Mouse (Mus musculus) midbrain, embryonic 15.5 days (tissue): ENCODE results near the gene Ier3. TPM values are rescaled to one million over a fixed set of nuclear protein-coding genes. Genes with fewer than 3 reads are reported as not detected.
"Not testable (repeated sequence)": the region's sequence is repeated elsewhere in the genome, so short reads cannot be mapped to it uniquely, and the experiment has no call there.

Experiments
- ATAC-seq: fragments of 200-750 bp; cut with Nextera tagmentation; replicated peaks from 2 replicates; pipeline ENCODE4 v1.8.0; 2017; ENCODE audit warnings: moderate TSS enrichment
- H3K27ac ChIP-seq: fragments of 300-500 bp; sonication (generic); 2 replicates; pipeline ENCODE4 v1.5.1; 2015; ENCODE audit warnings: mild to moderate bottlenecking, inconsistent platforms
- H3K27me3 ChIP-seq: fragments of 300-500 bp; sonication (generic); replicated peaks from 2 replicates; pipeline ENCODE4 v1.6.1; 2015; ENCODE audit warnings: inconsistent platforms
- H3K36me3 ChIP-seq: fragments of 300-500 bp; sonication (generic); replicated peaks from 2 replicates; pipeline ENCODE4 v1.6.1; 2015; ENCODE audit warnings: inconsistent platforms
- H3K4me1 ChIP-seq: fragments of 300-500 bp; sonication (generic); 2 replicates; pipeline ENCODE4 v1.6.1; 2015; ENCODE audit warnings: inconsistent platforms
- H3K4me2 ChIP-seq: fragments of 300-500 bp; sonication (generic); 2 replicates; pipeline ENCODE4 v1.6.1; 2015; ENCODE audit warnings: inconsistent platforms, mild to moderate bottlenecking, moderate library complexity
- H3K4me3 ChIP-seq: fragments of 300-500 bp; sonication (generic); 2 replicates; pipeline ENCODE4 v1.5.1; 2015; ENCODE audit warnings: mild to moderate bottlenecking, inconsistent platforms
- H3K9ac ChIP-seq: fragments of 300-500 bp; sonication (generic); 2 replicates; pipeline ENCODE4 v1.6.1; 2015; ENCODE audit warnings: mild to moderate bottlenecking, inconsistent platforms
- H3K9me3 ChIP-seq: fragments of 300-500 bp; sonication (generic); 2 replicates; pipeline ENCODE4 v1.6.1; 2016; ENCODE audit warnings: inconsistent platforms
- WGBS: fragments of 180-500 bp; shearing (Covaris S2); methylation state at CpG from one replicate; pipeline ENCODE4 v1.1.7; 2015; ENCODE audit warnings: mixed read lengths; 5-methylcytosine and 5-hydroxymethylcytosine counted together
- polyA plus RNA-seq: library from polyadenylated mRNA; unstranded; fragments of >200 nt; fragmentation: Nextera tagmentation; extraction: Ambion mirVana; gene quantifications from 2 replicates; pipeline ENCODE4 v1.2.1, GENCODE M21; 2015

The Ier3 gene
- polyA plus RNA-seq, 1 experiment from 2014 or later: 9.7 TPM

DNA sequence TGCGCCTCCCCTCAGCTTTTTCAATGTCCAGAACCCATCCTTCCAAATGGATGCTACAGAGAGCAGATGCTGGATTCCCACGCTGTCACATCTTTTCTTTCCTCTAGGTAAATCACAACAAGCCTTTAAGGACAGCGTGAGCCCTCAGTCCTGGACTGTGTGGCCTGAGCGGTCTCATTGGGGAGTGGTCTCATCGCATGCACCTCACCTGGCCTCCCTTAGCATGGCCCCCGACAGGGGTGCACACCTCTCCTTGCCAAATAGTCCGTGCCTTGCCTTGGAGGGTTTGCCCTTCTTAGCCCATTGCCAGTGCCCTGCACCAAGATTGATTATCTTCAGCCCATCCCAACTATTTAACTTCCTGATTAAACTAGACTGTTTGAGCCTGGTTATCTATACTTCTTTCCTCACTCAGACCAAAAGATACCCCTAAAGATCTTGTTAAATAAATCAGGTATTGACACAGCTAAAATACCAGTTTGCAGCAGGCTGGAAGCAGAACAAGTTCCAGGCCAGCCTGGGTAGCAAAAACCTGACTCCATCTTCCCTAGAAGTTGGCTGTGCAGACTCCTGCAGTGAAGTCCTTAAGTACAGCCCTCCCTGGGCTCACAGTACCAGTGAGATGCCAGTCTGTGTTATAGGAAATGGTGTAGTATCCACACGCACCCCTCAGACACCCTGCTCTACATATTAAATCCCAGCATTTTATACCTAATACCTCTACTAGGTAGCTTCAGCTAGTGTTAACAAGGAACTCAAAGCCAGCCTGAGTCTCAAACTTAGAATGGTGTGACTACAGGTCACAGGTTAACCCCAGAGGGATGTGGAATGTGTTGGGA, 11.1 kb downstream of the Ier3 start:
- H3K27ac ChIP-seq: peak overlapping the region; percentile 6; the same call in 1 of the 2 replicates
- WGBS: 68% methylated on average over 8 of the region's 8 CpGs

DNA sequence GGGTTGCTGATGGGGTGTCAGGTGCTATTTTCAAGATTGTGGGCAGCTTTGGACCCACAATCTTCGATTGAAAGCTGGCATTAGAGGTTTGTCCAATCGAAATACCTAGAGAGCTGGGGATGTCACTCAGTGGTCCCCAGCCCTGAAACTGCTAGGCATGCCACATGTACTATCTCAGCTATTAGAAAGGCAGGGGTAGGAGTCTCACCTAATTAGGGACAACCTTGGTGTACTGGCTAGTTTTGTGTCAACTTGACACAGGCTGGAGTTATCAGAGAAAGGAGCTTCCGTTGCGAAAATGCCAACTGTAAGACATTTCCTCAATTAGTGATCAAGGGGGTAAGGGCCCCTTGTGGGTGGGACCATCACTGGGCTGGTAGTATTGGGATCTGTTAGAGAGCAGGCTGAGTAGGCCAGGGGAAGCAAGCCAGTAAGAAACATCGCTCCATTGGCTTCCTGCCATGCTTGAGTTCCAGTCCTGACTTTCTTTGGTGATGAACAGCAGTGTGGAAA, 11.8 kb downstream of the Ier3 start:
- Histone ChIP-seq H3K9me3 (no peaks in the 10 kb centered on the region), H3K4me3 (no peak overlapping the region), H3K36me3 (peaks cover 32% of the 10 kb centered on the region), H3K4me2 (no peak overlapping the region; the same call in 1 of the 2 replicates), H3K27me3 (no peaks in the 10 kb centered on the region), H3K4me1 (peaks cover 42% of the 10 kb centered on the region), H3K9ac (no peak overlapping the region), H3K27ac (no peak overlapping the region)
- 25% methylated on average over 5 of the region's 5 CpGs for WGBS
- ATAC-seq: no peak

More for the DNA sequence above, 11.1 kb downstream of the Ier3 start:
- no peak overlapping the region for H3K4me3 ChIP-seq
- peaks cover 32% of the 10 kb centered on the region for H3K36me3 ChIP-seq
- H3K27me3 ChIP-seq: no peaks in the 10 kb centered on the region
- no peak overlapping the region for H3K4me2 ChIP-seq
- no peak for ATAC-seq
- no peak overlapping the region for H3K9ac ChIP-seq
- no peaks in the 10 kb centered on the region for H3K9me3 ChIP-seq
- H3K4me1 ChIP-seq: peaks cover 42% of the 10 kb centered on the region

DNA sequence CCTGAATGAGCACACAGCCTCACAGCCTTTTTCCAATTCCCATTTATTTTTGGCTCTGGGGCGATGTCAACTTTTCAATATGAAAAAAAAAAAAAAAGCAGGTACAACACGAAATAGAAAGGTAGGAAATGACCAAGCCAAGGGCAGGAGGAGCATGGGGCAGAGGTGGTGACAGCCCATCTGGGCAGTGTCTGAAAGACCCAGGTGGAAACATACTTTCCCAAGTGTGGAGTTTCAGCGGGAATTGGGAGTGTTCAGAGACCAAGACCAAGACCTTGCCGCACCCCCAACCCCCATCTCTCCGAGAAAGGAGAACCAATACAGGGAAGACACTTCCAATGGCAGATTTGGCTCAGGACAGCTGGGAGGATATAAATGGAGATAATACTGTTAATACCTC, 12.4 kb downstream of the Ier3 start:
- H3K9ac ChIP-seq: no peak overlapping the region

DNA sequence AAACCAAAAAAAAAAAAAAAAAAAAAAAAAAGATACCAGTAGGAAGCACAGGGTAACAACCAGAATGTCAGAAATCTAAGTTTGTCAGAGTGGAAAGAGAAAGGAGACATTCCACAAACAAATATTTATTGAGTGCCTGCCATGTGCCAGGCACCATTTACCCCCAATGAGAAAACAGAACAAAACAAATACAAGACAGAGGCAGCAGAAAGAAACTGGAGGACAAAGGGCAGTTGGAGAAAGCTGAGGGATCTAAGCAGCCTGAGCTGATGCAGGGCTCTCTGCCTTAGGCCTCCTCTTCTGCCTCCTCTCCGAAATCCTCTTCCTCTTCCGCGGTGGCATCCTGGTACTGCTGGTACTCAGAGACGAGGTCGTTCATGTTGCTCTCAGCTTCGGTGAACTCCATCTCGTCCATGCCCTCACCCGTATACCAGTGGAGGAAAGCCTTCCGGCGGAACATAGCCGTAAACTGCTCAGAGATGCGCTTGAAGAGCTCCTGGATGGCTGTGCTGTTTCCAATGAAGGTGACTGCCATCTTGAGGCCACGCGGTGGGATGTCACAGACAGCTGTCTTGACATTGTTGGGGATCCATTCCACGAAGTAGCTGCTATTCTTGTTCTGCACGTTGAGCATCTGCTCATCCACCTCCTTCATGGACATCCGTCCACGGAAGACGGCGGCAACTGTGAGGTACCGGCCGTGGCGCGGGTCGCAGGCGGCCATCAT, 13.4 kb downstream of the Ier3 start:
- Histone ChIP-seq H3K27me3 (no peaks in the 10 kb centered on the region), H3K36me3 (peaks cover 28% of the 10 kb centered on the region), H3K4me3 (peak overlapping the region; percentile 96), H3K27ac (peak overlapping the region; percentile 28; the same call in 1 of the 2 replicates), H3K9ac (peak overlapping the region; percentile 4), H3K4me1 (peaks cover 46% of the 10 kb centered on the region), H3K4me2 (peak overlapping the region; percentile 57), H3K9me3 (no peaks in the 10 kb centered on the region)
- WGBS: 73% methylated on average over 26 of the region's 26 CpGs
- ATAC-seq: no peak

More for the DNA sequence above, 12.4 kb downstream of the Ier3 start:
- peak overlapping the region; percentile 7; the same call in 1 of the 2 replicates for H3K4me3 ChIP-seq
- H3K4me1 ChIP-seq: peaks cover 43% of the 10 kb centered on the region
- no peak overlapping the region for H3K27ac ChIP-seq
- no peaks in the 10 kb centered on the region for H3K27me3 ChIP-seq
- ATAC-seq: no peak
- peaks cover 28% of the 10 kb centered on the region for H3K36me3 ChIP-seq
- H3K4me2 ChIP-seq: peak overlapping the region; percentile 57
- H3K9me3 ChIP-seq: no peaks in the 10 kb centered on the region
- 62% methylated on average over 5 of the region's 5 CpGs for WGBS

DNA sequence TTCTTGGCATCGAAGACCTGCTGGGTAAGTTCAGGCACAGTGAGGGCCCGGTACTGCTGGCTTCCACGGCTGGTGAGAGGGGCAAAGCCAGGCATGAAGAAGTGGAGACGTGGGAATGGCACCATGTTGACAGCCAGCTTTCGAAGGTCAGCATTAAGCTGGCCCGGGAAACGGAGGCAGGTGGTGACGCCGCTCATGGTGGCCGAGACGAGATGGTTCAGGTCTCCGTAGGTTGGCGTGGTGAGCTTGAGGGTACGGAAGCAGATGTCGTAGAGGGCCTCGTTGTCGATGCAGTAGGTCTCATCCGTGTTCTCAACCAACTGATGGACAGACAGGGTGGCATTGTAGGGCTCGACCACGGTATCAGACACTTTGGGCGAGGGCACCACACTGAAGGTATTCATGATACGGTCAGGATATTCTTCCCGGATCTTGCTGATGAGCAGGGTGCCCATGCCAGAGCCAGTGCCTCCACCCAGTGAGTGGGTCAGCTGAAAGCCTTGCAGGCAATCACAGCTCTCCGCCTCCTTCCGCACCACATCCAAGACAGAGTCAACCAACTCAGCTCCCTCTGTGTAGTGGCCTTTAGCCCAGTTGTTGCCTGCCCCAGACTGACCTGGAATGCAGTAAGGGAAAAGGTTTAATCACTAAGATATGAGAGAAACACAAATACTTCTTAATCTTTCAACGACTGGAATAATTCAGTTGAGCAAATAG, 14.1 kb downstream of the Ier3 start:
- H3K27me3 ChIP-seq: no peaks in the 10 kb centered on the region
- 76% methylated on average over 26 of the region's 26 CpGs for WGBS
- peak overlapping the region; percentile 4; the same call in 1 of the 2 replicates for H3K9ac ChIP-seq
- H3K4me2 ChIP-seq: peak overlapping the region; percentile 57
- peak overlapping the region; percentile 96 for H3K4me3 ChIP-seq
- H3K27ac ChIP-seq: peak overlapping the region; percentile 28; the same call in 1 of the 2 replicates
- peaks cover 28% of the 10 kb centered on the region for H3K36me3 ChIP-seq
- H3K4me1 ChIP-seq: peaks cover 42% of the 10 kb centered on the region
- no peak for ATAC-seq
- no peaks in the 10 kb centered on the region for H3K9me3 ChIP-seq

DNA sequence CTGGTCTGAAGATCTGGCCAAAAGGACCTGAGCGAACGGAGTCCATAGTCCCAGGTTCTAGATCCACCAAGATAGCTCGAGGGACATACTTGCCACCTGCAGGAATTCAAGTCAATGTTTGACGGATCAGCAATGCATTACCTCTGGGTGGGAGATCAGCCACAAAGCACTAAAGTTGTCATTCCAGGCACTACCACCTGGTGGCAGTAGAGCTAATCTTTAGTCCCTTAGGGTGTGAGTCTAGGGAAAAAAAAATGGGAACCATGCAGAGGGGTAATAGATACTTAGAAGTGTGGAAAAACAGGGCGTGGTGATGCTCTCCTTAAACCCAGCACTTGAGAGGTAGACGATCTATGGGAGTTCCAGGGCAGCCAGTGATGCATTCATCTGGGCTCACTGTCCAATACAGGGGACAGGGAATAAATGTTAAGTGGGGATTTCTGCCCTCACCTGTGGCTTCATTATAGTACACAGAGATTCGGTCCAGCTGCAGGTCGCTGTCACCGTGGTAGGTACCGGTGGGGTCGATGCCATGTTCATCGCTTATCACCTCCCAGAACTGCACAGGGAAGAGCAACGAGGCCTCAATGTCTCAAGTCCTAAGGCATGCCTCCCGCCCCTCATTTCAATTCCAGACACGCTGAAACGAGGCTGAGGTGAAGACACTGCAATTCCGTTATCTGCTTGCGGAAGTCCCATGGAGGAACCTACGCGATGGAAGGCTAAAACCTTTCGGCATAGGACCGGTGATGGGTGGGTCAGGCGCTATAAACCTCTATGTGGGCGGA, 14.9 kb downstream of the Ier3 start:
- H3K36me3 ChIP-seq: peaks cover 28% of the 10 kb centered on the region
- ATAC-seq: 0 out of 2 replicates have a peak, but pooled peaks have one; percentile 0
- H3K9me3 ChIP-seq: no peaks in the 10 kb centered on the region
- H3K4me1 ChIP-seq: peaks cover 42% of the 10 kb centered on the region
- H3K9ac ChIP-seq: peak overlapping the region; percentile 97
- peak overlapping the region; percentile 57 for H3K4me2 ChIP-seq
- H3K4me3 ChIP-seq: peak overlapping the region; percentile 96
- H3K27ac ChIP-seq: peak overlapping the region; percentile 98
- H3K27me3 ChIP-seq: no peaks in the 10 kb centered on the region
- 7% methylated on average over 24 of the region's 24 CpGs for WGBS

DNA sequence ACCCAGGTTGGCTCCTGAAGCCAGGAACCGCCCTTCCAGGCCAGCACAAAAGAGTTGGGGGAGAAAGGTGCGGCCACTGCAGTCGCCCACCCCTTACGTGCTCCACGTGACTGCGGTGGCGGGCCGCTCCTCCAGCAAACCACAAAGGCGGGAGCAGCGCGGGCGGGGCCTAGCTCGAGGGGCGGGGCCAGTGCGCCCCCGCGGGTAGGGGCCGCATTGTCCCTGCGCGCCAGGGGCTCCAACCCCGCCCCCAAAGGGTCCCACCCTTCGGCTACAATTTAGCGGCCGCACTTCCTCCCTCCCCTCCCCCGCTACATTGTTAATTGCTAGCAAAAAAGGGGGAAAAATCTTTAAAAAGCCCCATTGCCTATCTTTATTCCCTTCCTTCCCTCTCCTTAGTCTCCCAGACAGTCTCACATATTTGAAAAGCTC, 15.5 kb downstream of the Ier3 start:
- Histone ChIP-seq H3K4me3 (peak overlapping the region; percentile 96), H3K27ac (peak overlapping the region; percentile 98), H3K4me1 (peaks cover 46% of the 10 kb centered on the region), H3K4me2 (peak overlapping the region; percentile 57), H3K9ac (peak overlapping the region; percentile 97), H3K36me3 (peaks cover 28% of the 10 kb centered on the region), H3K27me3 (no peaks in the 10 kb centered on the region), H3K9me3 (no peaks in the 10 kb centered on the region)
- peak; percentile 21 for ATAC-seq
- WGBS: under 1% methylated on average over 21 of the region's 25 CpGs

DNA sequence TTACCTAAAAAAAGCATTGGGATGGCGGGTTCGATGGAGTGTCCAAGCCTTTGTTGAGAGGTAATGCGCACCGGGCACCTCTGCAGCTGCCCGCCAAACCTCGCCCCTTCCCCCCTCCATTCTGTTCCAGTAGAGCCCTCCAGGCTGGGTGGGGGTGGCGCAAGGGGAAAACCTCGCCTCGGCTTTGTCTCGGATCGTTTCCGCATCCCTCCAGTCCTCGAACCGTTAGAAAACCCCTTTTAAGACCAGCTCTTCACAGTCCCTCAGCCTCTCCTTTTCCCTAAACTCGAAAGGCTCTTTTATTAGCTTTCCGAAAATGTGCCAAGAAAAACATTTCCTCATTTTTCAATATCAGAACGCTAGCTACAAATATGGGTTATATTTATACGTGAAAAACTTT, 16.0 kb downstream of the Ier3 start:
- Histone ChIP-seq H3K9ac (peak overlapping the region; percentile 97), H3K9me3 (no peaks in the 10 kb centered on the region), H3K4me1 (peaks cover 51% of the 10 kb centered on the region), H3K4me3 (peak overlapping the region; percentile 96), H3K27me3 (no peaks in the 10 kb centered on the region), H3K36me3 (peaks cover 28% of the 10 kb centered on the region), H3K4me2 (peak overlapping the region; percentile 57), H3K27ac (peak overlapping the region; percentile 98)
- WGBS: 0% methylated on average over 18 of the region's 18 CpGs
- ATAC-seq: 0 out of 2 replicates have a peak, but pooled peaks have one; percentile 1

DNA sequence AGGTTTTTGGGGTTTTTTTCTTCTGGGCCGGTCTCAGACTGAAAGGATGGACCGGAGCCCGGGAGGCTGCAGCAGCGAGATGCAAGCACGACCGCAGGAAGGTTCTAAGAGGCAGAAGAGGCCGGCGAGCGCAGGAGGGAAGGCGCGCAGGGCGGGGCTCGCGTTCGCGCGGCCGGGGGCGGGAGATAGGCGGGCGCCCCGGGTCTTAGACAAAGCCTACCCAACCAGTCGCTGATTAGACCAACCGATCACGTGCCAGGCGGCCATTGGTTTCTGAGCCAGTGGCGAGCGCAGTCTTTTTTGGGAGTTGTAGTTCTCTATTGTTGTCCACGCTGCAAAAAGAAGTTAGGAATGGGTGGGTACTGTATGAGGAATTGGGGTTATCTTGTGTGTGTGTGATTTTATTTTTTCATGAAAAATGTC, 16.6 kb downstream of the Ier3 start, which contains the start of gene Tubb5:
Tubb5 (minus strand) TSS at position 185 of the 423 bp plus-strand sequence.
- Histone ChIP-seq H3K9ac (peak within 1 kb of the TSS; percentile 97), H3K4me3 (peak within 1 kb of the TSS; percentile 96), H3K36me3 (peaks cover 26% of the 10 kb centered on the region), H3K9me3 (no peaks in the 10 kb centered on the region), H3K27ac (peak within 1 kb of the TSS; percentile 98), H3K27me3 (no peaks in the 10 kb centered on the region), H3K4me2 (peak within 1 kb of the TSS; percentile 57), H3K4me1 (peaks cover 51% of the 10 kb centered on the region)
- peak; percentile 79 for ATAC-seq
- WGBS: 1% methylated on average over 29 of the region's 29 CpGs

DNA sequence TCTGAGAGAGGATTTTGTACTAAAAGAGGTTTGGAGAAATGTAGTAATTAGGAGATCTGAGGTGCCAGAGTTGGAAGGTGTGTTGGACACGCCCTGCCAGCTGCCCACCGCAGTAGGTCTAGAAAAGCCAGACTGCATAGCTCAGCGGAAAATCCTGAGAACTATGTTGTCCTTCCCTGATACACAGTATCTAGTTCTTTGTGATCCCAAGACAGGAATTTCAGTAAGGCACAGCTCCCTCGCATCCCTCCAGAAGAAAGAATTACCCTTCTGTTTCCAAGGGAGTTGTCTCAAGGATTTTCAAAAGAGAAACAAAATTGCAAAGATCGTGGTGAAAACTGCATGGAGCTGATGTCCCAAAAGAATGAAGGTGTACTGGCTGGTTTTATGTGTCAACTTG, 17.1 kb downstream of the Ier3 start:
- peaks cover 47% of the 10 kb centered on the region for H3K4me1 ChIP-seq
- H3K9me3 ChIP-seq: no peaks in the 10 kb centered on the region
- H3K36me3 ChIP-seq: peaks cover 22% of the 10 kb centered on the region
- ATAC-seq: no peak
- H3K27me3 ChIP-seq: no peaks in the 10 kb centered on the region
- H3K4me3 ChIP-seq: peak overlapping the region; percentile 96
- H3K27ac ChIP-seq: peak overlapping the region; percentile 98
- peak overlapping the region; percentile 97 for H3K9ac ChIP-seq
- peak overlapping the region; percentile 57 for H3K4me2 ChIP-seq
- 5% methylated on average over 5 of the region's 5 CpGs for WGBS

DNA sequence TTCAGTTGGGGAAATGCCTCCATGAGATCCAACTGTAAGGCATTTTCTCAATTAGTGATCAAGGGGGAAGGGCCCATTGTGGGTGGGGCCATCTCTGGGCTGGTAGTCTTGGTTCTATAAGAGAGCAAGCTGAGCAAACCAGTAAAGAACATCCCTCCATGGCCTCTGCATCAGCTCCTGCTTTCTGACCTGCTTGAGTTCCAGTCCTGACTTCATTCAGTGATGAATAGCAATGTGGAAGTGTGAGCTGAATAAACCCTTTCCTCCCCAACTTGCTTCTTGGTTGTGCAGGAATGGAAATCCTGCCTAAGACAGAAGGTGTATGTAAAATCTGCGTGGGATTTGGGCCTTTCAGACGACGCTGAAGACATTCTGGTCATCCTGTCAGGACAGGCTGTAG, 17.5 kb downstream of the Ier3 start:
- 56% methylated on average over 3 of the region's 3 CpGs for WGBS
- peak overlapping the region; percentile 97 for H3K9ac ChIP-seq
- peaks cover 42% of the 10 kb centered on the region for H3K4me1 ChIP-seq
- not testable (repeated sequence) for H3K9me3 ChIP-seq, ATAC-seq, H3K27me3 ChIP-seq
- H3K4me2 ChIP-seq: peak overlapping the region; percentile 57
- H3K36me3 ChIP-seq: peaks cover 18% of the 10 kb centered on the region
- peak overlapping the region; percentile 98 for H3K27ac ChIP-seq
- peak overlapping the region; percentile 96 for H3K4me3 ChIP-seq
